Mouse (Mus musculus) liver, postnatal 0 days (tissue): Measurements from ENCODE around the gene Sertad2. TPM values are rescaled to one million over a fixed set of nuclear protein-coding genes. Genes with fewer than 3 reads are reported as not detected.

Source experiments
- ATAC-seq: fragments of 200-750 bp; cut with Nextera tagmentation; 2 replicates; pipeline ENCODE4 v1.8.0; 2017; ENCODE audit warnings: mild to moderate bottlenecking, moderate library complexity
- DNase-seq: peaks from one replicate; pipeline ENCODE4 v3.0.0-alpha.2; 2016
- H3K27ac ChIP-seq: fragments of 300-500 bp; sonication (generic); 2 replicates; pipeline ENCODE4 v1.5.1; 2014; ENCODE audit warnings: antibody characterized with exemption, moderate library complexity, mild to moderate bottlenecking, low read depth
- H3K27me3 ChIP-seq: fragments of 300-500 bp; sonication (generic); 2 replicates; pipeline ENCODE4 v1.6.1; 2014; ENCODE audit warnings: low read length, control low read depth, mixed read lengths; ENCODE audit not compliant: insufficient read depth
- H3K36me3 ChIP-seq: fragments of 300-500 bp; sonication (generic); replicated peaks from 2 replicates; pipeline ENCODE4 v1.6.1; 2014; ENCODE audit warnings: mild to moderate bottlenecking, control low read depth, low read length, moderate library complexity, mixed read lengths; ENCODE audit not compliant: insufficient read depth
- H3K4me1 ChIP-seq: fragments of 300-500 bp; sonication (generic); 2 replicates; pipeline ENCODE4 v1.6.1; 2014; ENCODE audit warnings: antibody characterized with exemption, mild to moderate bottlenecking, control low read depth; ENCODE audit not compliant: insufficient read depth
- H3K4me2 ChIP-seq: fragments of 300-500 bp; sonication (generic); 2 replicates; pipeline ENCODE4 v1.6.1; 2014; ENCODE audit warnings: low read depth, mild to moderate bottlenecking, low read length, moderate library complexity, mixed read lengths
- H3K4me3 ChIP-seq: fragments of 300-500 bp; sonication (generic); 2 replicates; pipeline ENCODE4 v1.5.1; 2014; ENCODE audit warnings: low read depth, low read length
- H3K9ac ChIP-seq: fragments of 300-500 bp; sonication (generic); replicated peaks from 2 replicates; pipeline ENCODE4 v1.6.1; 2014; ENCODE audit warnings: mild to moderate bottlenecking, moderate library complexity
- H3K9me3 ChIP-seq: fragments of 300-500 bp; sonication (generic); 2 replicates; pipeline ENCODE4 v1.6.1; 2016; ENCODE audit warnings: mild to moderate bottlenecking, control low read depth, low read length, mixed read lengths
- CTCF ChIP-seq: sonication (generic); IDR thresholded peaks from 2 replicates; pipeline ENCODE4 v1.5.1; 2016; ENCODE audit warnings: antibody characterized with exemption, low read depth
- EP300 ChIP-seq: IDR thresholded peaks from 2 replicates; pipeline ENCODE4 v1.6.1; 2016; ENCODE audit warnings: antibody characterized with exemption, low read depth, mild to moderate bottlenecking
- WGBS: fragments of 180-500 bp; shearing (Covaris S2); extraction: QIAGEN DNeasy Blood & Tissue Kit; methylation state at CpG from one replicate; pipeline ENCODE4 v1.1.7; 2014; ENCODE audit not compliant: insufficient replicate concordance; 5-methylcytosine and 5-hydroxymethylcytosine counted together
- polyA plus RNA-seq: library from polyadenylated mRNA; unstranded; fragments of >200 nt; fragmentation: Nextera tagmentation; extraction: Ambion mirVana; gene quantifications from 2 replicates; pipeline ENCODE4 v1.2.1, GENCODE M21; 2015

The Sertad2 gene
- polyA plus RNA-seq, 1 experiment from 2014 or later = 24.0 TPM

DNA sequence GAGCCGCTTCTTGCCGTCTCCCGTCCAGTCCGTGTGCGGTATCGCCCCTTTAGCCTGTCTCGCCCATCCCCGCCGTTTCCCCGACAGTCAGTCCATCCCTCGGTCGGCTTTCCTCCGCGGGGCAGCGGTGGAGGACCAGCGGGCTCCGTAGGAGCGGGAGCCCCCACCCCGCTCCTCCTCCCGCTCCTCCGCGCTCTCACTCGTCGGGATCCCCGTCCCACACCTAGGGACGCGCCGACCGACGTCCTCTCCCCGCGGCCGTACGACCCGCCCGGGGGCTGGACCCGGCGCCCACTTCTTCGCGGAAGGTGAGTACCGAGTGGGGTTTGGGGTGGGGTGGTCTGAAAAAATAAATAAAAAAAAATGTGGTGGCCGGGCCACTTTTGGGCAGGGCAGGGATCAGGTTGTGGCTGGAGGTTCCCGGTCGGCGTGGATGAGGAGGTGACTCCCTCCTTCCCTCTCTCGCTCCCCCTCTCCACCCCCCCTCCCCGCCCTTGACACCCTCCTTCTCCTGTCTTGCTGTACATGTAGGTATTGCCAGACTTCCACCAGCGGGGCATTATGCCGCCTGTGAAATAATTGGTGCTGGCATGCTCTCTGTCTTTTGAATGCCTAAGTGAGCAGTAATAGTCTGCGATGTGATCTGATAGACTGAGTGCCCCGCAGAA, 534 bp downstream of the Sertad2 start:
- ATAC-seq (no peak), DNase-seq (peak; percentile 42)
- WGBS = under 1% methylated on average over 48 of the region's 51 CpGs

DNA sequence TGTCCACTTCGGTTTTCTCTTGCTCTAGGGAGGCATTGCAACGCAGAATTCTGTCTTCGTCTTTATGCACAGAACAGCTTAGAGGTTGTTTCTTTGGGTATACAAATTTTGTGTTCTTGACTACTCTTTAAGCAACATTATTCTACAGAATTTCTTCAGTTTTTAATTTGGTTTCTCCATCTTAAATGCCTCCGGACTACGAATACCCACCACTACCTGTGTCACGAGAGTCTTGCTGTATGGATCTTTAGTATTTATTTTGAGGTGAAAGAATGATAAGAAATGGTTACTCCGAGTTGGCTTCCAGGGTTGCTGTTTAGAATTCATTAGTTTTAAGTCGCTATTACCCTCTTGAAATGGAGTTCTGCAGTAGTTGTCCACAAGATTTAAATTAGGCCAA, 1.3 kb downstream of the Sertad2 start:
- Histone ChIP-seq H3K36me3 (no peaks in the 10 kb centered on the region), H3K4me1 (peaks cover 14% of the 10 kb centered on the region), H3K4me3 (peak overlapping the region; percentile 83; the same call in 1 of the 2 replicates), H3K9ac (no peak overlapping the region), H3K27me3 (no peaks in the 10 kb centered on the region), H3K9me3 (no peaks in the 10 kb centered on the region), H3K27ac (no peak overlapping the region), H3K4me2 (peak overlapping the region; percentile 92; the same call in 1 of the 2 replicates)
- 67% methylated on average over 8 of the region's 8 CpGs for WGBS
- TF ChIP-seq EP300 (no peak), CTCF (no peak)
- DNase-seq (no peak), ATAC-seq (no peak)

More for the DNA sequence above, 534 bp downstream of the Sertad2 start:
- Histone ChIP-seq H3K27ac (peak overlapping the region; percentile 83), H3K4me2 (peak overlapping the region; percentile 92), H3K9me3 (no peaks in the 10 kb centered on the region), H3K27me3 (no peaks in the 10 kb centered on the region), H3K9ac (peak overlapping the region; percentile 72), H3K4me3 (peak overlapping the region; percentile 83), H3K4me1 (peaks cover 18% of the 10 kb centered on the region), H3K36me3 (no peaks in the 10 kb centered on the region)
- TF ChIP-seq EP300 (no peak), CTCF (no peak)

DNA sequence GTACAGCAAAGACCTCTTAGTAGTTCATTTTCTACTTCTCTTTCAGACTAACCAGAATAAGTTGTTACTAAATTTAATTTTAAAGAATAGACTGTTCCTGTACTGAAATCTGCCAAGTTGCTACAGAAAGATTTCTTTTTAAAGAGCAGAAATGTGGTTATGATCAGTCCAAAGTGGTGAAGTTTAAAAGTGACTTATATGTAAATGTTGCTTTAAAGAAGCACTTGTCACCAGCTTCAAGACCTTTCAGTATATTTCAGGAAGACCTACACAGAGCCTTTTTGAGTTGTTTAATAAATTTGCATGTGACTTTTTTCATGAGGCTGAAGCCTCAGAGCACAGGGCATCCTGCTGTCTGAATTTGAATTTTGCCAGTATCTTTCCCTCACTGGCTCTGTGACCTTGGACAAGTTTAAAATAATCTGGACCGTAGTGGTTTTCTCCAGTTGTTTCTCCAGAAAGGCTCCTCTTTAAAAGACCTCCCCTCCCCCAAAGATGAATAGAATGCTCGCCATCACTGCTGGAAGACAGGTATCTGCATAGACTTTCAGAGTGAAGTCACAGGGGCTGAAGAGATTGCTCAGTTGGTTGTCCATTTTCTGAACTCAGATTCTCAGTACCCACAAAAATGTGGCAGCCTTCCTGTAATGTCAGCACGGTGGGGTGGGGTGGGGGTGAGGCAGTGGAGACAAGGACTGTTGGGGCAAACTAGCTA, 1.9 kb downstream of the Sertad2 start:
- H3K4me3 ChIP-seq = no peak overlapping the region
- peaks cover 14% of the 10 kb centered on the region for H3K4me1 ChIP-seq
- no peak for ATAC-seq
- H3K9ac ChIP-seq = no peak overlapping the region
- H3K9me3 ChIP-seq = no peaks in the 10 kb centered on the region
- H3K4me2 ChIP-seq = no peak overlapping the region
- no peaks in the 10 kb centered on the region for H3K27me3 ChIP-seq
- WGBS = 59% methylated on average over 3 of the region's 3 CpGs
- no peak overlapping the region for H3K27ac ChIP-seq
- TF ChIP-seq CTCF (no peak), EP300 (no peak)
- no peak for DNase-seq
- H3K36me3 ChIP-seq = no peaks in the 10 kb centered on the region

DNA sequence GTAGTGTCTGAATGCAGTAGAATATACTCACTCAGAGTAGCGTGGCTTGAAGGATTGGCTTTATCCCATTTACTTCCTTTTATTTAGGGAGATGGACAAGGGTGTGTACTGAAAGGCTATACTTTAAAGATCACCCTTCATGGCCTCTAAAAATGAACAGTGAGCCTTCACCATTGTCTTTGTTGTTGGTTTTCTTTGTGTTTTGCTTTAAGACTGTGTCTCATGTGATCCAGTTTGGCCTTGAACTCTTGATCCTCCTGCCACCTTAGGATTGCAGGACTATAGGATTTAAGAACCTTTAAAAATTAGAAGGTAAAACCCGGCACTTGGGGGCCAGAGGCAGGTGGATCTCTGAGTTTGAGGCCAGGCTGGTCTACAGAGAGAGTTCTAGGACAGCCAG, 6.4 kb downstream of the Sertad2 start:
- no peak overlapping the region for H3K4me2 ChIP-seq
- 76% methylated on average over 2 of the region's 2 CpGs for WGBS
- no peak for ATAC-seq
- H3K9me3 ChIP-seq = no peaks in the 10 kb centered on the region
- H3K4me1 ChIP-seq = peaks cover 8% of the 10 kb centered on the region; the same call in 1 of the 2 replicates
- no peak overlapping the region for H3K27ac ChIP-seq
- no peak for DNase-seq
- no peak for TF ChIP-seq EP300
- TF ChIP-seq CTCF = no peak
- H3K9ac ChIP-seq = no peak overlapping the region
- H3K4me3 ChIP-seq = no peak overlapping the region
- H3K27me3 ChIP-seq = no peaks in the 10 kb centered on the region
- no peaks in the 10 kb centered on the region for H3K36me3 ChIP-seq

DNA sequence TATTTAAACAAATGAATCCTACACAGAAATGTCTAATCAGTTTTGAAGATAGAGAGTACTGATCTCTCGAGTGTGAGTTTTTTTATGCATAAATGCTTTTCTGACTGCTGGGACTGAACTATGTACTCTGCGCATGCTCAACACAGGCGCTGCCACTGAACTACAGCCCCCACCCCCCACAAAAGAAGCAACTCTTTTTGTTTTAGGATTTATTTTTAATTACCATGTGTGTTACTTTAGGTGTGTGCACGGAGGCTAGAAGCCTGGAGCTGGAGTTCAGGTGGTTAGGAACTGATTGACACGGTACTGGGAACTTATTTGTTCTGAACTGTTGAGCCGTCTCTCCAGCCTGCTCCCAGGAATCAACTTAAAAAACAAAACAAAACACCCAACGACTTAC, 7.1 kb downstream of the Sertad2 start:
- WGBS = 61% methylated on average over 7 of the region's 7 CpGs
- no peak for TF ChIP-seq EP300
- TF ChIP-seq CTCF = no peak
- DNase-seq (no peak), ATAC-seq (no peak)
- H3K9me3 ChIP-seq = no peaks in the 10 kb centered on the region
- no peak overlapping the region for H3K27ac ChIP-seq
- H3K4me1 ChIP-seq = peaks cover 8% of the 10 kb centered on the region; the same call in 1 of the 2 replicates
- H3K4me3 ChIP-seq = peak overlapping the region; percentile 23; the same call in 1 of the 2 replicates
- no peaks in the 10 kb centered on the region for H3K27me3 ChIP-seq
- H3K4me2 ChIP-seq = peak overlapping the region; percentile 33
- H3K36me3 ChIP-seq = no peaks in the 10 kb centered on the region
- no peak overlapping the region for H3K9ac ChIP-seq

DNA sequence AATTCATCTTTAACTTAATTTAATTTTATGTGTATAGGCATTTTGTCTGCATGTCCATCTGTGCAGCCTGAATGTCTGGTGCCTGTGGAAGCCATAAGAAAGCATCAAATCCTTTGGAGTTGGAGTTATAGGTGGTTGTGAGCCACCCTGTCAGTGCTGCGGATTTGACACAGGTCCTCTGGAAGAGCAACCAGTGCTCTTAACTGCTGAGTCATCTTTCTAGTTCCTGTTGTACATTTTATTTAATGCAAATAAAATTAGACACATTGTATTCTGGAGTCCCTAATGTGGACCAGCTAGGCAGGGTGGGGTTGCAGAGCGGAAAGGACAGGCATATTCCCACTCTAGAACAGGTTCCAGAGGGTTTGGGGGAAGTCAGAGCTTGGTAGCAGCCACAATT, 9.0 kb downstream of the Sertad2 start:
- H3K36me3 ChIP-seq = no peaks in the 10 kb centered on the region
- DNase-seq (no peak), ATAC-seq (no peak)
- H3K4me3 ChIP-seq = no peak overlapping the region
- H3K9ac ChIP-seq = no peak overlapping the region
- H3K9me3 ChIP-seq = no peaks in the 10 kb centered on the region
- H3K4me1 ChIP-seq = peaks cover 17% of the 10 kb centered on the region
- TF ChIP-seq EP300 = no peak
- no peak for TF ChIP-seq CTCF
- H3K4me2 ChIP-seq = no peak overlapping the region
- H3K27ac ChIP-seq = no peak overlapping the region
- 94% methylated on average over 2 of the region's 2 CpGs for WGBS
- H3K27me3 ChIP-seq = no peaks in the 10 kb centered on the region
